Mouse (Mus musculus): ENCODE results near the gene Rbm12b1. TPM values are rescaled to one million over a fixed set of nuclear protein-coding genes. Genes with fewer than 3 reads are reported as not detected.

The Rbm12b1 gene
- total and polyA plus RNA-seq, 3 experiments = 8.2 to 14.4 (median 10.1) TPM

DNA sequence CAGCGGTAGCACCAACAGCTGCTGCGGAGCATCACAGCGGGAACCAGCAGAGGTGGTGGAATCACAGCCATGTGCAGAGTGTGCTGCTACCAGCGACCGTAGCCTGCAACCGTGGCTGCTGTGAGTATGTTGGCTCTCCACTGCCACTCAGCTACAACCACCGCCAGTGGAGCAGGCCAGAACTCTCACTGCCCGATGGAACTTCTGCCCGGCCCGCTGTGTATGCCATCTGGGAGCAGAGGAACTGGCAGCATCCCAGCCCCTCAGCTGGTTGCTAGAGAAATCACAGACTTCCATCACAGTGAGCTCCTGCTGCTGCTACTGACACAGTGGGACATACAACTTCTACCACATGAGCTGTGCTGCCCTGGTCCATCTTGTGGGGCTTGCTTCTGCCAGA lies 38.9 kb downstream of the Rbm12b1 start:
- dilution Hi-C loops (cut with MboI; ENCODE audit: extremely low pct_ligation_motif_present, extremely low pct_unique_long_range_greater_than_20kb, low sequenced_read_pairs) (no loop called here), in situ Hi-C loops (cut with MboI; ENCODE audit: low pct_ligation_motif_present, low pct_unique_long_range_greater_than_20kb, low sequenced_read_pairs) (no loop called here)
- Histone ChIP-seq H3K36me3 (replicated peaks in 1 of 2; ENCODE audit: control insufficient read depth in 1 of 2, insufficient read depth in 1 of 2, low read length in 1 of 2) (no peaks in the 10 kb centered on the region), H3K27ac (ENCODE audit: insufficient read depth, low read depth) (no peak overlapping the region), H3K9ac (ENCODE audit: insufficient read depth, low read depth) (no peak overlapping the region), H3K4me3 (replicated peaks in 1 of 3; ENCODE audit: low read depth in 2 of 3, low read length in 2 of 3, poor library complexity in 1 of 3) (no peak overlapping the region), H3K4me1 (ENCODE audit: control insufficient read depth in 1 of 2, insufficient read depth in 2 of 2) (no peaks in the 10 kb centered on the region), H3K9me3 (replicated peaks; ENCODE audit: low read length) (peaks cover 2% of the 10 kb centered on the region), H3K4me2 (ENCODE audit: insufficient read depth, low read depth, poor library complexity, severe bottlenecking) (no peak overlapping the region), H3K79me2 (replicated peaks; ENCODE audit: control insufficient read depth, extremely low read depth, insufficient read depth, poor library complexity, severe bottlenecking) (no peaks in the 10 kb centered on the region), H3K27me3 (replicated peaks) (no peaks in the 10 kb centered on the region)
- DNase-seq (ENCODE audit: extremely low read depth) = no peak
- TF ChIP-seq ZNF384 (IDR thresholded peaks at IDR 0.05; ENCODE audit: low read depth, low read length) (no peak), EP300 (IDR thresholded peaks at IDR 0.05; ENCODE audit: low read length) (no peak), POLR2AphosphoS2 (IDR thresholded peaks at IDR 0.05; ENCODE audit: low read depth, low read length) (no peak), SMC3 (IDR thresholded peaks at IDR 0.05; ENCODE audit: low read depth, low read length) (no peak), BHLHE40 (IDR thresholded peaks at IDR 0.05; ENCODE audit: low read depth, low read length) (no peak), ZMIZ1 (IDR thresholded peaks at IDR 0.05; ENCODE audit: low read depth, low read length) (no peak), TCF12 (IDR thresholded peaks at IDR 0.05; ENCODE audit: low read depth, low read length) (no peak), USF2 (conservative IDR thresholded peaks at IDR 0.05; ENCODE audit: low read depth, low read length) (no peak), MAX (IDR thresholded peaks at IDR 0.05; ENCODE audit: low read length) (no peak), RCOR1 (conservative IDR thresholded peaks at IDR 0.05; ENCODE audit: low read depth, low read length) (no peak), NRF1 (IDR thresholded peaks at IDR 0.05; ENCODE audit: low read depth, low read length) (no peak), E2F4 (IDR thresholded peaks at IDR 0.05; ENCODE audit: insufficient replicate concordance, low read depth, low read length) (no peak), MAFK (IDR thresholded peaks at IDR 0.05; ENCODE audit: insufficient replicate concordance, low read length) (no peak), ELF1 (IDR thresholded peaks at IDR 0.05; ENCODE audit: low read depth, low read length) (no peak), HCFC1 (IDR thresholded peaks at IDR 0.05; ENCODE audit: low read depth, low read length) (no peak), CHD2 (IDR thresholded peaks at IDR 0.05; ENCODE audit: low read length) (no peak), ZC3H11A (IDR thresholded peaks at IDR 0.05; ENCODE audit: low read depth, low read length) (no peak)

Other genes starting within 250 kb of the Rbm12b1 start
- gene Gm10604, start 159.0 kb upstream of the Rbm12b1 start, total RNA-seq (2012; rRNA removed) = not detected in 2 replicates
- gene Gm10604, start 159.0 kb upstream of the Rbm12b1 start, total RNA-seq (2014; rRNA removed) = not detected in 2 replicates
- gene Gm10604, start 159.0 kb upstream of the Rbm12b1 start, polyA plus RNA-seq (2012; ENCODE audit: insufficient read length, low read depth) = 0.21 TPM in 1 of 2 replicates, not detected in the other
- 6.3 and 8.7 TPM in 2 replicates for gene Rbm12b2, start 50.8 kb upstream of the Rbm12b1 start, total RNA-seq (2012; rRNA removed)
- gene Rbm12b2, start 50.8 kb upstream of the Rbm12b1 start, total RNA-seq (2014; rRNA removed) = 15.3 and 16.0 TPM in 2 replicates
- gene Rbm12b2, start 50.8 kb upstream of the Rbm12b1 start, polyA plus RNA-seq (2012; ENCODE audit: insufficient read length, low read depth) = 8.1 and 8.4 TPM in 2 replicates
- 20.0 and 21.2 TPM in 2 replicates for gene Fam92a, start 31.8 kb downstream of the Rbm12b1 start, total RNA-seq (2012; rRNA removed)
- 41.0 and 46.0 TPM in 2 replicates for gene Fam92a, start 31.8 kb downstream of the Rbm12b1 start, total RNA-seq (2014; rRNA removed)
- 28.6 and 29.3 TPM in 2 replicates for gene Fam92a, start 31.8 kb downstream of the Rbm12b1 start, polyA plus RNA-seq (2012; ENCODE audit: insufficient read length, low read depth)

Data from CH12.LX (cell line).